Mouse (Mus musculus) liver, adult 2 months (tissue): ENCODE measurements around the gene Syt6. TPM values are rescaled to one million over a fixed set of nuclear protein-coding genes. Genes with fewer than 3 reads are reported as not detected.

ENCODE experiments used
- DNase-seq: peaks from one replicate; pipeline ENCODE4 v3.0.0-alpha.2; 2011; ENCODE audit warnings: low read depth, low spot score; ENCODE audit errors: extremely low read depth
- H3K27ac ChIP-seq: fragments of 200-500 bp; replicated peaks from 2 replicates; pipeline ENCODE4 v1.5.1; 2012; ENCODE audit warnings: low read depth, mild to moderate bottlenecking, control low read depth, inconsistent platforms, low read length; ENCODE audit not compliant: insufficient read depth
- H3K27me3 ChIP-seq: fragments of 200-500 bp; 2 replicates; pipeline ENCODE4 v1.6.1; 2012; ENCODE audit warnings: mild to moderate bottlenecking, moderate library complexity, low read length, inconsistent platforms; ENCODE audit not compliant: control insufficient read depth, insufficient read depth
- H3K36me3 ChIP-seq: fragments of 200-500 bp; 2 replicates; pipeline ENCODE4 v1.6.1; 2012; ENCODE audit warnings: low read length, inconsistent platforms; ENCODE audit not compliant: control insufficient read depth, insufficient read depth
- H3K4me1 ChIP-seq: fragments of 200-500 bp; 2 replicates; pipeline ENCODE4 v1.6.1; 2011; ENCODE audit warnings: low read length; ENCODE audit not compliant: control insufficient read depth, insufficient read depth
- H3K4me3 ChIP-seq: fragments of 200-500 bp; 2 replicates; pipeline ENCODE4 v1.5.1; 2011; ENCODE audit warnings: low read depth, mild to moderate bottlenecking, control low read depth, low read length, moderate library complexity; ENCODE audit not compliant: insufficient read depth
- H3K79me2 ChIP-seq: fragments of 200-500 bp; 2 replicates; pipeline ENCODE4 v1.6.1; 2012; ENCODE audit warnings: inconsistent platforms, mild to moderate bottlenecking, low read length, moderate library complexity; ENCODE audit not compliant: control insufficient read depth, insufficient read depth
- H3K9ac ChIP-seq: fragments of 200-500 bp; 2 replicates; pipeline ENCODE4 v1.6.1; 2012; ENCODE audit warnings: low read depth, mild to moderate bottlenecking, control low read depth, inconsistent platforms, low read length
- CTCF ChIP-seq: fragments of 200-500 bp; IDR thresholded peaks from 2 replicates; pipeline ENCODE4 v1.5.1; 2011; ENCODE audit warnings: low read depth, low read length, control low read depth
- POLR2A ChIP-seq: fragments of 200-500 bp; IDR thresholded peaks from 2 replicates; pipeline ENCODE4 v1.6.1; 2011; ENCODE audit warnings: low read length, control low read depth; ENCODE audit not compliant: insufficient read depth; ENCODE audit errors: extremely low read depth
- WGBS: fragments of 180-500 bp; shearing (Covaris S2); methylation state at CpG from one replicate; pipeline ENCODE4 v1.1.7; 2018; 5-methylcytosine and 5-hydroxymethylcytosine counted together
- polyA plus RNA-seq: library from polyadenylated mRNA; depleted of rRNA; stranded (reverse); fragments of >200 nt; gene quantifications from 2 replicates; pipeline ENCODE4 v1.2.3, GENCODE M21; 2012; rRNA removed
- total RNA-seq: library from RNA; depleted of rRNA; stranded (reverse); fragments of >200 nt; gene quantifications from 2 replicates; pipeline ENCODE4 v1.2.3, GENCODE M21; 2014; rRNA removed

The Syt6 gene
- total and polyA plus RNA-seq, 2 experiments = not detected

GRCm38 (mm10) chr3:103682473-103682872 lies 107.4 kb downstream of the Syt6 start:
- DNase-seq = no peak

DNA sequence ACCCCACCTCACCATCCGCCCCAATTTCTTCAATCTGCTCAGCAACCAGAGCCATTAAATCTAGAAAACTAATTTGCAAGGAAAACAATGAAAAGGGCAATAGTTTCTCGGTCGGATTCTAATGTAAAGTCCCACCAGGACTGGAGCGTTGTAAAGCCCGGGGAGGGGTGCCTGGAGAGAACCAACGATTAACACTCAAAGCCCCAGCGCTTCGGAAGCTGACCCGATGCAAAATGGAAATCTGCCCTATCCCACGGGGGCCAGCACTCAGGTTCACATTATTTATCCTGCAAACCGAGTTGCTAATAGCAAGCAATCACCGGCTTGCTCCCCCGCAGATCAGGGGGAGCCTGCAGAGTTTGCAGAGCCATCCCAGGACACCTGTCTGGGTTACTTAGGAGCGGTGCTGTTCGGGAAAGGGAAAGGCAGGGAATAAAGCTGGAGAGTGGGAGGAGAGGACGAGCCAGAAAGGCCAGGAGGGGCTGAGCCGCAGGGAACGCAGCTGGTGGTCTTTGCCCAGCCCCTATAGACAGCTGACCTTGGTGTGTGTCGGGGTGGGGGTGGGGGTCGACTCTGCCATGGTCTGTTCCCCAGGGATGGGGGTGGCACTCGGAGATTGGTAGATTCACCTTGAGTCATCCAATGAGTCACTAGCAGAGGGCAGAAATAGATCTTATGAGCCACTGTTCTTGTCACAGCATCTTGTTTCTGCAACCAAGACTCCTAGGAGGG lies 108.4 kb downstream of the Syt6 start:
- no peak overlapping the region for H3K9ac ChIP-seq
- H3K27ac ChIP-seq = no peak overlapping the region
- H3K4me3 ChIP-seq = no peak overlapping the region
- H3K4me1 ChIP-seq = no peaks in the 10 kb centered on the region
- no peaks in the 10 kb centered on the region for H3K27me3 ChIP-seq
- no peak for TF ChIP-seq CTCF
- no peak for TF ChIP-seq POLR2A
- DNase-seq = no peak
- 11% methylated on average over 21 of the region's 21 CpGs for WGBS
- no peaks in the 10 kb centered on the region for H3K79me2 ChIP-seq
- H3K36me3 ChIP-seq = no peaks in the 10 kb centered on the region

More at GRCm38 (mm10) chr3:103682473-103682872, 107.4 kb downstream of the Syt6 start:
- Histone ChIP-seq H3K79me2 (no peaks in the 10 kb centered on the region), H3K36me3 (no peaks in the 10 kb centered on the region), H3K4me3 (no peak overlapping the region), H3K4me1 (no peaks in the 10 kb centered on the region), H3K9ac (no peak overlapping the region), H3K27me3 (no peaks in the 10 kb centered on the region), H3K27ac (no peak overlapping the region)
- TF ChIP-seq CTCF (no peak), POLR2A (no peak)
- WGBS = 56% methylated on average over 4 of the region's 4 CpGs

- H3K4me3 ChIP-seq = no peak overlapping the region
- no peak overlapping the region for H3K9ac ChIP-seq
- TF ChIP-seq POLR2A (no peak), CTCF (no peak)
- H3K79me2 ChIP-seq = no peaks in the 10 kb centered on the region
- H3K27ac ChIP-seq = no peak overlapping the region
- no peaks in the 10 kb centered on the region for H3K27me3 ChIP-seq
- no peak for DNase-seq
- H3K36me3 ChIP-seq = no peaks in the 10 kb centered on the region
- WGBS = 48% methylated on average over 5 of the region's 5 CpGs
- no peaks in the 10 kb centered on the region for H3K4me1 ChIP-seq
Measured at GRCm38 (mm10) chr3:103683966-103684319, 108.9 kb downstream of the Syt6 start.

GRCm38 (mm10) chr3:103689043-103689442 lies 114.0 kb downstream of the Syt6 start:
- TF ChIP-seq POLR2A (no peak), CTCF (no peak)
- Histone ChIP-seq H3K27ac (no peak overlapping the region), H3K36me3 (no peaks in the 10 kb centered on the region), H3K4me1 (no peaks in the 10 kb centered on the region), H3K9ac (no peak overlapping the region), H3K79me2 (no peaks in the 10 kb centered on the region), H3K27me3 (no peaks in the 10 kb centered on the region), H3K4me3 (no peak overlapping the region)
- DNase-seq = no peak
- WGBS = 74% methylated on average over 1 of the region's 1 CpGs

GRCm38 (mm10) chr3:103690506-103690905 lies 115.5 kb downstream of the Syt6 start:
- Histone ChIP-seq H3K27ac (no peak overlapping the region), H3K4me3 (no peak overlapping the region), H3K27me3 (no peaks in the 10 kb centered on the region), H3K36me3 (no peaks in the 10 kb centered on the region), H3K79me2 (no peaks in the 10 kb centered on the region), H3K9ac (no peak overlapping the region), H3K4me1 (no peaks in the 10 kb centered on the region)
- peak; percentile 5 for DNase-seq
- WGBS = 84% methylated on average over 3 of the region's 3 CpGs
- TF ChIP-seq CTCF (no peak), POLR2A (no peak)

Other genes with a start within 250 kb of the Syt6 start
- 0.18 TPM in 1 of 2 replicates, not detected in the other for gene Atg4a-ps, start 70.8 kb downstream of the Syt6 start, total RNA-seq
- not detected in 2 replicates for gene Atg4a-ps, start 70.8 kb downstream of the Syt6 start, polyA plus RNA-seq
- gene Olfml3, start 162.8 kb downstream of the Syt6 start, total RNA-seq = 1.3 and 1.7 TPM in 2 replicates
- 1.5 and 2.0 TPM in 2 replicates for gene Olfml3, start 162.8 kb downstream of the Syt6 start, polyA plus RNA-seq
- not detected in 2 replicates for gene Gm10964, start 164.1 kb downstream of the Syt6 start, total RNA-seq
- not detected in 2 replicates for gene Gm10964, start 164.1 kb downstream of the Syt6 start, polyA plus RNA-seq
- 29.2 and 32.4 TPM in 2 replicates for gene Hipk1, start 216.3 kb downstream of the Syt6 start, total RNA-seq
- gene Hipk1, start 216.3 kb downstream of the Syt6 start, polyA plus RNA-seq = 34.0 and 35.2 TPM in 2 replicates
- gene Dclre1b, start 234.2 kb downstream of the Syt6 start, total RNA-seq = 2.5 and 3.3 TPM in 2 replicates
- 5.6 and 6.5 TPM in 2 replicates for gene Dclre1b, start 234.2 kb downstream of the Syt6 start, polyA plus RNA-seq
- 22.1 and 23.4 TPM in 2 replicates for gene Ap4b1, start 234.3 kb downstream of the Syt6 start, total RNA-seq
- 9.3 and 10.7 TPM in 2 replicates for gene Ap4b1, start 234.3 kb downstream of the Syt6 start, polyA plus RNA-seq
- gene Gm43064, start 234.3 kb downstream of the Syt6 start, total RNA-seq = 0.55 TPM in 1 of 2 replicates, not detected in the other
- gene Gm43064, start 234.3 kb downstream of the Syt6 start, polyA plus RNA-seq = 0.05 and 0.20 TPM in 2 replicates